Mouse (Mus musculus): ENCODE measurements around the gene Klb. TPM values are rescaled to one million over a fixed set of nuclear protein-coding genes. Genes with fewer than 3 reads are reported as not detected.
A peak's percentile ranks its signal among the peaks of the same experiment; 100 is the strongest.
"Not testable (repeated sequence)": the region's sequence is repeated elsewhere in the genome, so short reads cannot be mapped to it uniquely, and the experiment has no call there.

The Klb gene
- 0.05 and 0.20 TPM in 2 replicates for polyA plus RNA-seq (2015; fragmentation: Nextera tagmentation; extraction: Ambion mirVana)

DNA sequence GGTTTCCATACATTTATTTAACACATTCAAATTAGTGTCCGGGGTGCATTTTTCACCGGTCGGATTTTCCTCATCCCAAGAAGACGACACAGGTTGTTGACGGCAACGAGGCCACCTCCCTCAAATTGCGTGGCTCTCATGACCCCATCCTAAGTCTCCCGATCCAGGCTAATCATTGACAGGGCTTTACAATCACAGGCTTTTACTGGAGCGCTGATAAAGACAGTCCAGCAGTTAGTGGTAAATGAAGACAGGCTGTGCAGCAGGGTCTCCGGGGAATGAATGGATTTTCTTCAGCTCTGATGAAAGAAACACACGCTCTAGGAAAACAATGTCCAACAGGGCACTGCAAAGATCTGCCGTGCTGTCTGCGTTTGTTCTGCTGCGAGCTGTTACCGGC, at the start of gene Klb:
Gene Klb (plus strand): TSS at position 147 of the 400 bp plus-strand sequence.
- Histone ChIP-seq H3K4me2 (ENCODE audit: low read depth, low read length) (peak within 1 kb of the TSS; percentile 42), H3K9ac (ENCODE audit: low read length) (peak within 1 kb of the TSS; percentile 17; the same call in 1 of the 2 replicates), H3K27me3 (ENCODE audit: control insufficient read depth, insufficient read depth, low read depth, low read length) (no peaks in the 10 kb centered on the region), H3K36me3 (ENCODE audit: control insufficient read depth, insufficient read depth, low read length) (no peaks in the 10 kb centered on the region), H3K4me1 (replicated peaks; ENCODE audit: control insufficient read depth, insufficient read depth, low read length) (no peaks in the 10 kb centered on the region), H3K27ac (ENCODE audit: low read length) (no peak within 1 kb of the TSS), H3K9me3 (ENCODE audit: control insufficient read depth, low read length) (no peaks in the 10 kb centered on the region), H3K4me3 (ENCODE audit: low read length) (0 out of 2 replicates have a peak within 1 kb of the TSS, but pooled peaks have one; percentile 22)
- no peak for ATAC-seq (ENCODE audit: low read depth)
- WGBS = 47% methylated on average over 15 of the region's 15 CpGs

DNA sequence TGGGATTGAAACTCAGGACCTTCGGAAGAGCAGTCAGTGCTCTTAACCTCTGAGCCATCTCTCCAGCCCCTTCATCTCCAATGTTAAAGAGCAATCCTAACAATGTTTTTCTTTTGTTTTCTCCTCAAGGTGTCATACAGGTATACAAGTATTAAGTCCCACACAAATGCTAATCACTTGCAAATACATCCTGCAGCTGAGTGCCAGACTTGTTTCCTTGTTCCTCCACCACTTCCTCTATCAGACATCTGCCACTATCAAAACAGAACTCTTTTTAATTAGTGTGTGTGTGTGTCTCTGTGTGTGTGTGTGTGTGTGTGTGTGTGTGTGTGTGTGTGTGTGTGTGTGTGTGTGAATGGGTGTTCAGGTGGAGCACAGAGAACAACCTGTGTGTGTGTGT, 48.5 kb upstream of the Klb start:
- not testable (repeated sequence) for ATAC-seq (ENCODE audit: low read depth); H3K4me3 ChIP-seq (ENCODE audit: low read length); H3K4me2 ChIP-seq (ENCODE audit: low read depth, low read length); H3K9me3 ChIP-seq (ENCODE audit: control insufficient read depth, low read length); H3K4me1 ChIP-seq (replicated peaks; ENCODE audit: control insufficient read depth, insufficient read depth, low read length); H3K27me3 ChIP-seq (ENCODE audit: control insufficient read depth, insufficient read depth, low read depth, low read length); H3K9ac ChIP-seq (ENCODE audit: low read length); H3K27ac ChIP-seq (ENCODE audit: low read length)
- H3K36me3 ChIP-seq (ENCODE audit: control insufficient read depth, insufficient read depth, low read length) = peaks cover 18% of the 10 kb centered on the region
- 91% methylated on average over 1 of the region's 1 CpGs for WGBS

DNA sequence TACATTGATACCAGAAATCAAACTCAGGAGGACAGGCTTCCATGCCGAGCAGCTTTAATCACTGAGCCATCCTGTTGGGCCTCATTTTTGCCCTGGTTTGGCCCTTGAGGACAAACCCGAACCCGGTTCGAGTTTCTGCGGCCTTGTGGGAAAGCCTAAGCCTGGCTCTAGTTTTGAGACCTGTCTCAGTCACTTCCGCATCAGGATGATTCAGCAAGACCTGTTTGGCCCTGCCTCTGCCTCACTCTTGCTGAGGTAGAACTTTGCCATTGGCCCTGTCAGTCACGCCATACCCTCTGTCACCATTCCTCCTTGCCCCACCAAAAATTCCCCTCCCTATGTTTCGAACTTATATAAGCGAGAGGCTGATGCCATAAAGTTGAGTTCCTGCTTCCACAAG, 48.0 kb upstream of the Klb start:
- WGBS = 85% methylated on average over 9 of the region's 9 CpGs
- peaks cover 18% of the 10 kb centered on the region for H3K36me3 ChIP-seq (ENCODE audit: control insufficient read depth, insufficient read depth, low read length)
- no peak for ATAC-seq (ENCODE audit: low read depth)
- H3K9me3 ChIP-seq (ENCODE audit: control insufficient read depth, low read length) = no peaks in the 10 kb centered on the region
- H3K9ac ChIP-seq (ENCODE audit: low read length) = no peak overlapping the region
- no peak overlapping the region for H3K4me3 ChIP-seq (ENCODE audit: low read length)
- H3K4me2 ChIP-seq (ENCODE audit: low read depth, low read length) = no peak overlapping the region
- H3K4me1 ChIP-seq (replicated peaks; ENCODE audit: control insufficient read depth, insufficient read depth, low read length) = no peaks in the 10 kb centered on the region
- H3K27ac ChIP-seq (ENCODE audit: low read length) = no peak overlapping the region
- no peaks in the 10 kb centered on the region for H3K27me3 ChIP-seq (ENCODE audit: control insufficient read depth, insufficient read depth, low read depth, low read length)

DNA sequence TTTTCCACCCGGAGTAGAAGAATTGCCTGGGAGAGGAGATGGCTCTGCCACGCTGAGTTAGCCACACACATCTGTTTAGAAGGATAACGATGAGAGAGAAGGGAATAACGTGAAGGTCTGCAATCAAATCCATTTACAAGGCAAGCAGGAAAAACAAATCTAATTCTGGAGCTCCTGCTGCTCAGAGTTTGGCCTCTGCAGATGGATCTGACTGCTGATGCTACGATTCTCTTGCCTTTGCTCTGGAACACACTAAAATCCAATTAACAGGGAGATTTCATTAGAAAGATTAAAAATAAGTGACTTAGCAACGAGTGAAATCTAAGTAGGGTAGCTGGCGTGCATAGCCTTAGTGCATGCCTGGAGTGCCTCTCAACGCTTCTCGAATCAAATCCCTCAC, 42.6 kb upstream of the Klb start:
- Histone ChIP-seq H3K36me3 (ENCODE audit: control insufficient read depth, insufficient read depth, low read length) (peaks cover 25% of the 10 kb centered on the region), H3K27me3 (ENCODE audit: control insufficient read depth, insufficient read depth, low read depth, low read length) (no peaks in the 10 kb centered on the region)

DNA sequence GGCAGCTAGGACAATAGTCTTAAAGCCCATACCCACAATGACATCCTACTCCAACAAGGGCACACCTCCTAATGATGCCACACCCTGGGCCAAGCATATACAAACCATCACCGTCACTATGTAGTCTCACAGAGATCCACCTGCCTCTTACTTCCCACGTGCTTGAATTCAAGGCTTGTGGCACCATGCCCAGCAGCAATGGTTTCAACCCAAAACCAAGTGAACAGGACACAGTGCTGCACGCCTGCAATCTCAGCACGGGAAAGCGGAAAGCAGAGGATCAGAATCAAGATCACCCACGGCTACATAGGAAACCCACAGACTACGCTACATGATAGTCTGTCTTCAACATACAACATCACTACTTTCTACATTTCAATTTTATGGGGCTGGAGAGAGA, 39.9 kb upstream of the Klb start:
- Histone ChIP-seq H3K4me2 (ENCODE audit: low read depth, low read length) (no peak overlapping the region), H3K36me3 (ENCODE audit: control insufficient read depth, insufficient read depth, low read length) (peaks cover 14% of the 10 kb centered on the region), H3K4me3 (ENCODE audit: low read length) (no peak overlapping the region), H3K4me1 (replicated peaks; ENCODE audit: control insufficient read depth, insufficient read depth, low read length) (no peaks in the 10 kb centered on the region), H3K9me3 (ENCODE audit: control insufficient read depth, low read length) (no peaks in the 10 kb centered on the region), H3K9ac (ENCODE audit: low read length) (no peak overlapping the region), H3K27ac (ENCODE audit: low read length) (no peak overlapping the region), H3K27me3 (ENCODE audit: control insufficient read depth, insufficient read depth, low read depth, low read length) (no peaks in the 10 kb centered on the region)
- ATAC-seq (ENCODE audit: low read depth) = no peak
- 93% methylated on average over 7 of the region's 7 CpGs for WGBS

More for the DNA sequence above, 42.6 kb upstream of the Klb start:
- no peak overlapping the region for H3K27ac ChIP-seq (ENCODE audit: low read length)
- H3K9me3 ChIP-seq (ENCODE audit: control insufficient read depth, low read length) = no peaks in the 10 kb centered on the region
- no peak overlapping the region for H3K9ac ChIP-seq (ENCODE audit: low read length)
- no peak overlapping the region for H3K4me2 ChIP-seq (ENCODE audit: low read depth, low read length)
- no peak for ATAC-seq (ENCODE audit: low read depth)
- 78% methylated on average over 9 of the region's 9 CpGs for WGBS
- H3K4me3 ChIP-seq (ENCODE audit: low read length) = no peak overlapping the region
- no peaks in the 10 kb centered on the region for H3K4me1 ChIP-seq (replicated peaks; ENCODE audit: control insufficient read depth, insufficient read depth, low read length)

DNA sequence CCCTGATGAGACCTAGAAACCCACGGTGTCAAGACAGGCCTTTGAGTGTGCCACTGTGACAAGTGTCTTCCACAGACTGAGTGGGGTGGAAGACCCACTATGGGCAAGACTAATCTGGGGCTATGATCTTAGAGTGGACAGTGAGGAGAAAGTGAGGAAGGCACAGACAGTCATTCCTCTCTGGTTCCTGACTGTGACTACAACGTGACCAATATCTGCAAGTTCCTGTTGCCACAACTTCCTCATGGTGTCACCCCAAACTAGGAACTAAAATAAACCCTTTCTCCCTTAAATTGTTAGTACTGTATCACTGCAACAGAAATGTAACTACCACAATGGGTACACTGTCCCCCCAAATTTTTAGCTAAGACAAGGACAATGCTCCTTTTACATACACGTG, 39.2 kb upstream of the Klb start:
- peaks cover 14% of the 10 kb centered on the region for H3K36me3 ChIP-seq (ENCODE audit: control insufficient read depth, insufficient read depth, low read length)

DNA sequence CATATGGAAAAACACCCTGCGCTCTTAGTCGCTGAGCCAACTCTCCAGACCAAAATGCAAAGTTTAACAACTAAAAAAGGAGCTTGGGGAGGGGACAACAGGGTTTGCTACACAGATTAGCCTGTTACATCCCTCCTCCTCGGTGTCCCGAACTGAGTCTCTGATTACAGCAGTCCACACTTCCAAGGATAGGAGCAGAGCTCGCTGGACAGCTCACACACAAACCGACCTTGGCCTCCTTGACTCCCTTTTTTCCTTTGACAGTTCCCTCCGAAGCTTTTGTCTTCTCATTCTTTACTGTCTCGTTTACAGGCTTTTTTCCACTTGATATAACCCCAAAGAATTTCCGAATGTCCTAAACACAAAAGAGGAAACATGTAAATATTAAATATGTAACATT, 28.9 kb upstream of the Klb start:
- Histone ChIP-seq H3K4me3 (ENCODE audit: low read length) (no peak overlapping the region), H3K36me3 (ENCODE audit: control insufficient read depth, insufficient read depth, low read length) (peaks cover 12% of the 10 kb centered on the region), H3K4me2 (ENCODE audit: low read depth, low read length) (no peak overlapping the region), H3K9ac (ENCODE audit: low read length) (no peak overlapping the region), H3K27me3 (ENCODE audit: control insufficient read depth, insufficient read depth, low read depth, low read length) (no peaks in the 10 kb centered on the region), H3K27ac (ENCODE audit: low read length) (no peak overlapping the region), H3K9me3 (ENCODE audit: control insufficient read depth, low read length) (no peaks in the 10 kb centered on the region), H3K4me1 (replicated peaks; ENCODE audit: control insufficient read depth, insufficient read depth, low read length) (no peaks in the 10 kb centered on the region)
- no peak for ATAC-seq (ENCODE audit: low read depth)
- WGBS = 86% methylated on average over 9 of the region's 9 CpGs

More for the DNA sequence above, 39.2 kb upstream of the Klb start:
- H3K27me3 ChIP-seq (ENCODE audit: control insufficient read depth, insufficient read depth, low read depth, low read length) = no peaks in the 10 kb centered on the region
- H3K4me1 ChIP-seq (replicated peaks; ENCODE audit: control insufficient read depth, insufficient read depth, low read length) = no peaks in the 10 kb centered on the region
- H3K9ac ChIP-seq (ENCODE audit: low read length) = no peak overlapping the region
- no peak for ATAC-seq (ENCODE audit: low read depth)
- H3K27ac ChIP-seq (ENCODE audit: low read length) = no peak overlapping the region
- H3K4me3 ChIP-seq (ENCODE audit: low read length) = no peak overlapping the region
- no peaks in the 10 kb centered on the region for H3K9me3 ChIP-seq (ENCODE audit: control insufficient read depth, low read length)
- no peak overlapping the region for H3K4me2 ChIP-seq (ENCODE audit: low read depth, low read length)
- 94% methylated on average over 3 of the region's 3 CpGs for WGBS

DNA sequence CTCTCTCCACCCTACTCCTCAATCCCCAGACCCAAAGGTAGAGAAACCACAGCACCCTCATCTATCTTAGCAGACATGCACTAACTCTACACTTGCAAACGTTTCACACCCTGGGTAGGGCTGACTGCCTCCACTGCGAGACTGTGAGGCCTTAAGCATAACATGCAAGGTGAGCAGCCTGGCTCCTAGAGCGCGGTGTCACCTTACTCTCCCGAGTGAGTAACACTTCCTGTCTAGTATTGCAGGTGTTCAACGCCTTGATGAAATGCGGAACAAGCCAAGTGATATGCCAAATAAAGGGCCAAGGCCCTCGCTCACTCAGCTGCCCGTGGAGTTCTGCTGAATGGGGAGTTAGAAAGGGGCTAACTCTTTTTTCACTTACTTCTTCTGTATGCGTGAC, 25.9 kb upstream of the Klb start:
- ATAC-seq (ENCODE audit: low read depth) = no peak
- Histone ChIP-seq H3K27me3 (ENCODE audit: control insufficient read depth, insufficient read depth, low read depth, low read length) (no peaks in the 10 kb centered on the region), H3K4me3 (ENCODE audit: low read length) (no peak overlapping the region), H3K4me2 (ENCODE audit: low read depth, low read length) (no peak overlapping the region), H3K4me1 (replicated peaks; ENCODE audit: control insufficient read depth, insufficient read depth, low read length) (peaks cover 4% of the 10 kb centered on the region), H3K36me3 (ENCODE audit: control insufficient read depth, insufficient read depth, low read length) (peaks cover 6% of the 10 kb centered on the region; the same call in 1 of the 2 replicates), H3K9me3 (ENCODE audit: control insufficient read depth, low read length) (no peaks in the 10 kb centered on the region), H3K9ac (ENCODE audit: low read length) (no peak overlapping the region), H3K27ac (ENCODE audit: low read length) (no peak overlapping the region)
- 63% methylated on average over 10 of the region's 10 CpGs for WGBS

DNA sequence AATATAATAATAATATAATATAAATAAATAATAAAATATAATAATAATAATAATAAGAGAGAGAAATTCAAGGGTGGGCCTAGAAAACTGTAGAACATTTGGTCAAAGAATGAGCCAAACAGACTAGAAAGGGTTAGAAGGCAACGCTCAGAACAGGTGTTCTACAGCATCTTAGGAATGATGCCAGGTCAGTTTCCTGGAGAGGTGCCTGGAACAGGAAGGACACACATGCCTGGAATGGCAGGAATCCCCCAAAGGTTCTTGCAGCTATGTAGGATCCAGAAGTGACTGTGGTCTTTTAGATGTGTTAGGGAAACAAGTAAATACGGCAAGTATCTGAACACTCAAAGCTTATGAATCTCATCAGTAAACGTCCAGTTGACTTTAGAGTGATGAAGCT, 23.8 kb upstream of the Klb start:
- 76% methylated on average over 3 of the region's 3 CpGs for WGBS
- Histone ChIP-seq H3K9me3 (ENCODE audit: control insufficient read depth, low read length) (no peaks in the 10 kb centered on the region), H3K27ac (ENCODE audit: low read length) (no peak overlapping the region), H3K9ac (ENCODE audit: low read length) (no peak overlapping the region), H3K4me2 (ENCODE audit: low read depth, low read length) (no peak overlapping the region), H3K27me3 (ENCODE audit: control insufficient read depth, insufficient read depth, low read depth, low read length) (no peaks in the 10 kb centered on the region), H3K4me3 (ENCODE audit: low read length) (no peak overlapping the region), H3K4me1 (replicated peaks; ENCODE audit: control insufficient read depth, insufficient read depth, low read length) (peaks cover 8% of the 10 kb centered on the region), H3K36me3 (ENCODE audit: control insufficient read depth, insufficient read depth, low read length) (no peaks in the 10 kb centered on the region)
- no peak for ATAC-seq (ENCODE audit: low read depth)

DNA sequence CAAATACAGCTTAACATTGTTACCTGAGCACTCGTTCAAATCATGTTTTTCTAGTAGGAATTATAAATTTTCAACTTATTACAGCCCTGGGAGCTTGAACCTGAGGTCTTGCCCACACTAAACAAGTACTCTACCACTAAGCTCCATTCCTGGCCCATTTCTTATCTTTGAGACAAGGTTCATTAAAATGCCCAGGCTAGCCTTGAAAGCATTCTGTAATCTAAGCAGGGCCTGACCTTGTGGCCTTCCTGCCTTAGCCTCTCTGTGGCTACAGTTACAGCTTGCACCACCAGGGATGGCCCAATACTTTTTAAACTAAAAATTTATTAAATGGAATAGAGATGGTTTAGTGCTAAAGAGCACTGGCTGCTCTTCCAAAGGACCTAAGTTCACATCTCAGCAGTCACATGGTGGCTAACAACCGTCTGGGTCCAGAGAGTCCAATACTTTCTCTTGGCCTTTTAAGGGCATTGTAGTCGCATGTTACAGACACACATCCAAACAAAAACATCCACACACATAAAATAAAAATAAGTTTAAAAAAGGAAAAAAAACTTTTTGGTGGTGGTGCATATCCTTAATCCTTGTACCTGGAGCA, 23.3 kb upstream of the Klb start:
- peaks cover 8% of the 10 kb centered on the region for H3K4me1 ChIP-seq (replicated peaks; ENCODE audit: control insufficient read depth, insufficient read depth, low read length)
- no peaks in the 10 kb centered on the region for H3K9me3 ChIP-seq (ENCODE audit: control insufficient read depth, low read length)
- ATAC-seq (ENCODE audit: low read depth) = no peak
- H3K4me2 ChIP-seq (ENCODE audit: low read depth, low read length) = no peak overlapping the region
- H3K9ac ChIP-seq (ENCODE audit: low read length) = no peak overlapping the region
- no peak overlapping the region for H3K27ac ChIP-seq (ENCODE audit: low read length)
- 75% methylated on average over 3 of the region's 3 CpGs for WGBS
- H3K36me3 ChIP-seq (ENCODE audit: control insufficient read depth, insufficient read depth, low read length) = no peaks in the 10 kb centered on the region
- no peaks in the 10 kb centered on the region for H3K27me3 ChIP-seq (ENCODE audit: control insufficient read depth, insufficient read depth, low read depth, low read length)
- no peak overlapping the region for H3K4me3 ChIP-seq (ENCODE audit: low read length)
